Mouse (Mus musculus): ENCODE results near the gene Ghrhr.

GRCm38 (mm10) chr6:55410119-55410775 is 34.2 kb downstream of the Ghrhr start:
- TF ChIP-seq CTCF (IDR thresholded peaks at IDR 0.05; ENCODE audit: control insufficient read depth, insufficient read depth, low read length): no peak
- TF ChIP-seq POLR2A (IDR thresholded peaks at IDR 0.05; ENCODE audit: borderline replicate concordance, control insufficient read depth, low read depth, low read length): no peak

All from bone marrow, adult 2 months (tissue).